Mouse (Mus musculus) spleen, adult 18-20 months (tissue): ENCODE measurements around the gene Abraxas2.

Source experiments
- DNase-seq, 2 experiments: peaks; one replicate each; pipeline ENCODE4 v3.0.0; 2022; ENCODE audit warnings: mixed read lengths in 2 of 2

Gene Abraxas2

GRCm38 (mm10) chr7:132859042-132859958, at the start of gene Abraxas2:
Gene Abraxas2 (plus strand): TSS chr7:132859225.
- peak; percentile 82 to 90 for DNase-seq

GRCm38 (mm10) chr7:132809721-132810120, 49.3 kb upstream of the Abraxas2 start:
- DNase-seq, result no peak

- DNase-seq, result no peak
Observed at GRCm38 (mm10) chr7:132810368-132810767, 48.7 kb upstream of the Abraxas2 start.

GRCm38 (mm10) chr7:132810879-132811278, 48.1 kb upstream of the Abraxas2 start:
- DNase-seq, result peak; percentile 77 to 90

- DNase-seq, result peak in 1 of 2 experiments; percentile 42
Observed at GRCm38 (mm10) chr7:132811716-132812618, 47.1 kb upstream of the Abraxas2 start.

DNA sequence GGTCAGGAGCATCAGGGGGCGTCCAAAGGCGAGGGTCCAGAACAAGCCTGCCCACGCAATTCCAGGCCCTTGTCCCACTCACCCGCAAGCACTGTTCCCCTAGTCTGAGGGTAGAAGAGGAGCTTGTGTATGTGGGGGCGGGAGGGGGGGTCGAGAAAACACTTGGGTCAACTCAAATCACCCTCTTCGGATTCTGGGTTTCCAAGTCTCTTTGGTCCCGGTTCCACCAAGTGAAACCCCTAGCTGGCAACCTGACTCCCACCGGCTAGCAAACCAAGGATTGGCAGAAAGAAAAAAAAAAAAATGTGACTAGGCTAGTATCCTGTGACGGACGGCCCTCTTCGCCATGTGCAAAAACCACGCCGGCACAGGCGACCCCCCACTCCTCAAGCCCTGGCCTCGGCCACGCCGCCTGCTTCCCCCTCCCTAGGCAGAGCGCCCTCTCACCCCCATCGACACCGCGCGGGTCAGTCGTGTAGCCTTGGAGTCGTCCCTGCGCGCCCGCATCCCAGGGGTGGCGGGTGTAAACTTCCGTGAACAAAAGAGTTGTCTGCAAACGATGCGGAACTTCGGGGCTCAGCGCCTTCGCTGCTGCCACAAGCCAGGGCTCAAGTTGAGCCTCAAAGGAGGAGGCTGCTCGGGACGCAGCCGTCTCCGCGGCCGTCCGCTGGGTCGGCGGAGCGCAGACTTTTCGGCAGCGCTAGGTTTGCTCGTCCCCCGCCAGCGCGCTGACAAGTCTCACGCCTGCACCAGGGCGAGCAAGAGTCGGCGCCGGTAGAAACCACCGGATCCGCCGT, 46.2 kb upstream of the Abraxas2 start:
- peak; percentile 57 to 65 for DNase-seq

- peak; percentile 60 to 65 for DNase-seq
Observed at GRCm38 (mm10) chr7:132813416-132814088, 45.5 kb upstream of the Abraxas2 start, which contains the start of gene Fam53b. Gene Fam53b (minus strand): TSS chr7:132813886.

GRCm38 (mm10) chr7:132814089-132814450, 45.0 kb upstream of the Abraxas2 start:
- no peak for DNase-seq

GRCm38 (mm10) chr7:132815081-132815480, 43.9 kb upstream of the Abraxas2 start:
- no peak for DNase-seq

DNA sequence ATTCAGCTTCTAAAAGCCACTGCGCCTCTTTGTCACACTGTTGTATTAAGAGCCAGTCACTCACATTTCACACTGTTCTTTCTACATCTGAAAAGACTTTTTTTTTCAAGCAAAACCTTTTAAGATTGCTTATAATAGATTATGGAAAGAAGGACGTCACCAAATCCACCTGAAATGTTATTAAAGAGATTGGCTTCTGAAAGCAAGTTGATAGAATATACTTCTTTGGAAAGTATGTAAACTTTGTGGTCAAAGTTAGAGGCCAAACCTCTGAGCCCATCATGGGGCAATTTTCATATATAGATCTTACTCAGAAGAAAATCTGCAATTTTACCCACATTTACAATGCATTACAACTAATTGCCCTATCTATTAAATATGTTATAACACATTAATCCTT, 42.5 kb upstream of the Abraxas2 start:
- DNase-seq, result no peak

GRCm38 (mm10) chr7:132817056-132817455, 42.0 kb upstream of the Abraxas2 start:
- DNase-seq, result no peak

GRCm38 (mm10) chr7:132820692-132821091, 38.3 kb upstream of the Abraxas2 start:
- DNase-seq, result no peak

DNA sequence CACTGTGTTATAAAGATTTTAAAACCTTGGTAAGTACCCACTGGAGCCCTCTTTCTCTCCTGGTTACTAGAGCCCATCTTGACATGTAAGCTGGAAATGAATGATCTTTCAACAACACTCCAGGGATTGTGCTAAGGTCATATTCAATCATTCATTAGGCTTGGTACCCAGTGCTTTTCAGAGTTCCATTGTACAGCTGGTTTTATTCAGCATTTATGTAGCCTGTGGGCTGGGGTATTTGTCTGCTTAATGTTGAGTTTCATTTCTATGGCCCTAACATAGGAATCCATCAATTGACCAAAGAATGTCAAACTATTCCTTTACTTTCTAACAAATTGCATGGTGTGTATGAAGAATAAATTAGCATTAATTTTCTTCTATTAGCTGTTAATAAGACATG, 35.2 kb upstream of the Abraxas2 start:
- no peak for DNase-seq

DNA sequence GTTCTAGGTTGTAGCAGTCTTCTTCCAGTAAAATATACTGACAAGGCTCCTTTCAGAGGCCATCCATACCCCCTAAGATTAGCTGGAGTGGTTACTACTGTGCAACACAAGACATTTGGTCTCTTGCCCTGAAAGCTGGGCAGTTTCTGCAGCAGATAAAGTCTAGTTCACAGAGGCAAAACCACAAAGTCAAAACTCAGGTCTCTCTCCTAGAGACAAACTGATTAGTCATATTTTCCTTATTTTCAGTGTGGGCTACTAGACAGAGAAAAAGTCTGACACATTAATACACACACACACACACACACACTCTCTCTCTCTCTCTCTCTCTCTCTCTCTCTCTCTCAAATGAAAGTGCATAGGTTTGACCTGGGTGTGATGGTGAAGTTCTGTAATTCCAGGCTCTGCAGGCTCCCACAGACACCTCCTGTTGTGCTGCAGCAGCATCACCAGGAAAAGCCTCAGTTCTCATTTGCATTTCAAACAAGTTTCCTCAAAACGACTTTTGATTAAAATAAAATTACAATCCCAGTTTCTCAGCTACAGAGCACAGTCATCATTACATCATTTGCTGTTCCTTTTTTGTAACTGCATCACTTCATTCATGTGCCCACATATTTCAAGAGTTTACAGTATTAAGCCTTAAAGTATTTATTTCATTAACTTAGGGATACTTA, 34.5 kb upstream of the Abraxas2 start:
- DNase-seq, result no peak

DNA sequence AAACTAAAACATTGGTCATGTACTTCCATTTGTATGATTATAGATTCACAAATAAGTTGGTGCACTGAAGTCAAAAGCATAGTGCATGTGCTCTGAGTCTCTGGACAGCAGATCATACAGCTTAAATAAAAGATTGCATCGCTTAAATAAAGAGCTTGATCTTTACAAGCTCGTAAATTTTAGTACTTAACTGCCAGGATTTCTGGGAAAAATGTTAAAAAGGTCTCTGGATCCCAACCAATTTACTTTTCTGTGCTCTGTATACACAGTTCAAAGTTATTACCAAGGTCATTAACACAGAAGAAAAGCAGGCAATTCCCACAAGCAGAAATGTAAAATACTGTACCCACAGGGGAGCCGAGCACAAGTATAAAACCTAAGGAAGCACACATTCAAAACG, 28.1 kb upstream of the Abraxas2 start:
- DNase-seq, result no peak

- DNase-seq, result no peak
Observed at GRCm38 (mm10) chr7:132841287-132841686, 17.7 kb upstream of the Abraxas2 start.

GRCm38 (mm10) chr7:132842455-132842854, 16.6 kb upstream of the Abraxas2 start:
- DNase-seq, result no peak

DNA sequence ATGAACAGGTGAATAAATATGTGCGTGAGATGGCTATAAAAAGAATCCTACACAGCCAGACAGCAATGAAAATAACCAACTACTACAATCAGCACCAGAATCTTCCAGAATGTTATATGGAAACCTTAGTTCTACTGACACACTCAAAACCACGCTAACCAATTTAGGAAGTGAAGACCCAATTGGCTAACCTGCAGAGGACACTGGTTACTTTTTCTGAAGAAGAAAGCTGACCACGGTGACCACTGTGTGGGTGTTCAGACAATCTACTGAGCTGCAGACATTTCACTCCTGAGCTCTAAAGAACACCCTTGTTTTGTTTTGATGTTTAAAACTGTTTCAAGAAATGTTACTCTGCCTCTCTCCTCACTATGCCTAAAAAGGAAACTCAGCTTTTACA, 15.9 kb upstream of the Abraxas2 start:
- DNase-seq, result no peak

GRCm38 (mm10) chr7:132852173-132852844, 6.7 kb upstream of the Abraxas2 start, which contains the start of gene Eef1akmt2:
Gene Eef1akmt2 (minus strand): TSS chr7:132852673.
- peak; percentile 61 to 76 for DNase-seq

DNA sequence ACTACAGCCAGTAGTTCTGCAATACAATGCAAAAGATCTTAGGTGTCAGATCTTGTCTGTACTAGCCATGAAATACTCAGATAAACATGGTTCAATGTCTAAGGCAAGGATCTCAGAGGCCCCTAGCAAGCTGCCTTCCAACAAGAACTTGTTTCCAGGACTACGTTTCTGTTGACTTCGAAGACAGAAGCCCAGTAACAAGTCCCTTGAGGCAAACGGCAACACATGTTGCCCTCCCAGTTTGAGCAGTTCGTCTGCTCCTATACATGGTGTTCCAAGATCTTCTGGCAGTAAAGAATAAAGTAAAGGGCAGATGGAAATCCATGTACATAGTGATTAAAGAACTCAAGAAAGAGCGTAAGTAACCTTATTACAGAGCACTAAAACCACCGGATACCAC, 5.7 kb upstream of the Abraxas2 start:
- DNase-seq, result no peak

- DNase-seq, result no peak
Observed at GRCm38 (mm10) chr7:132853946-132854345, 5.1 kb upstream of the Abraxas2 start.
